Mouse (Mus musculus) ES-Bruce4 (cell line): ENCODE data around the gene Alpk1.

ENCODE experiments used
- CTCF ChIP-seq: IDR thresholded peaks from one replicate; pipeline ENCODE4 v1.8.1; 2011; ENCODE audit warnings: low read depth, low read length
- POLR2A ChIP-seq: IDR thresholded peaks from one replicate; pipeline ENCODE4 v1.8.1; 2011; ENCODE audit warnings: low read length; ENCODE audit not compliant: insufficient read depth

DNA sequence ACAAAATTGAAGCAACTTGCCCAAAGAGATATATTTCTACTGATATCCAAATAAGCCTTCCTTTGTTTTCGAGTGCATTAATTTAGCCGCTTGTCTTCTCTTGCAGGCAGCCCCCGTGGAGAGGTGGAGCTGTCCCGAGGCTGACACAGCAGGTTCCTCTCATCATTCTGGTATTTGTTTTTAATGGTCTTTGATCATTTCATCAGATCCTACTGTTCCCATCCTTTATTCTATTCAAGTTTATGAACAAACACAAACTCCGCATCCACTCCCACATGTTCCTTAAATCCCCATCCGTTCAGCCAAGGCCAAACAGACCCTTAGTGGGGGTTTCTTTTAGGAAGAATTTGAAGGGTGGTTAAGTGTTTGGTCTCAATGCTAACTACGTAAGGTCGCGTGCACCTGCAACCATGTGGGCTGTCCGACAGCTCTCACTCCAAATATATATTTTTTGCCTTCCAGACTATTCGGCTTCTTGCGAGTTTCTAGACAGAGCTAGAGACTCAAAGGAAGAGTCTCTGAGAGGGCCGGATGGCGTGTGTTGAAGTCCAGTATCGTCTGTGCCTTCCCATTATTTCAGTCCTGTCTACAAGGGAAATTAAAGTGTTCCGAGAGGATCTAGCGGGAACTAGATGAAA, 149.5 kb downstream of the Alpk1 start:
- TF ChIP-seq CTCF (no peak), POLR2A (no peak)
